Mouse (Mus musculus) heart, postnatal 25 days (tissue): ENCODE data around the gene Zfp558. TPM values are rescaled to one million over a fixed set of nuclear protein-coding genes. Genes with fewer than 3 reads are reported as not detected.
"Not testable (repeated sequence)": the region's sequence is repeated elsewhere in the genome, so short reads cannot be mapped to it uniquely, and the experiment has no call there.

Source experiments
- DNase-seq: peaks from one replicate; pipeline ENCODE4 v3.0.0; 2022; ENCODE audit warnings: low spot score
- intact Hi-C: fragments of 180-260 bp; cut with DNase I; formaldehyde crosslinking; loops from one replicate; pipeline ENCODE4 v1.15.1; 2025
- microRNA-seq: library from miRNA; unstranded; fragments of <30 nt; microRNA quantifications from one replicate; pipeline ENCODE4 v1.2.0, GENCODE M21; 2022
- total RNA-seq, 2 experiments: library from RNA; stranded (reverse); gene quantifications; 2 replicates each; pipeline ENCODE4 v1.2.3; 2021

The Zfp558 gene
- total RNA-seq: 1 to 10 TPM; 1.4 to 1.5 TPM

DNA sequence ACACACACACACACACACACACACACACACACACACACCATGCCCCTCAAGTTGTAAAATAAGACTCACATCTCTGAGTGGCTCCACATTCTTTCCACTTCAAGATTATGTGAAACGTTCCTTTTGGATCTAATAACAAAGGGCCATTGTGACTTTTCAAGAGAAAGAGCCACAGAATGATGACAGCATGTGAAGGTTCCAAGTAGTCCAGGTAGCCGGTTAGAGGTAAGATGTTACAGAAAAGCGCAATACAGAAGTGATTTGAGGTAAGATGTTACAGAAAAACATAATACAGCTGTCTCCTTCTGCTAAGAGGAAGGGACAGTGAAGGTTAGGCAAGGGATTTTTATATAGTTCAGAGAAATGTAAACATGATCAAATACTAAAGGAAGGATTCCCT is at the start of gene Zfp558, which contains the start of gene Mbd3l1:
Zfp558 (minus strand) TSS at position 101 of the 400 bp plus-strand sequence.
Mbd3l1 (plus strand) TSS at position 192 of the 400 bp plus-strand sequence.
- no peak for DNase-seq
- intact Hi-C loops: no loop called here

GRCm38 (mm10) chr9:18508098-18508497 is 30.0 kb upstream of the Zfp558 start:
- no peak for DNase-seq
- intact Hi-C loops: no loop called here

DNA sequence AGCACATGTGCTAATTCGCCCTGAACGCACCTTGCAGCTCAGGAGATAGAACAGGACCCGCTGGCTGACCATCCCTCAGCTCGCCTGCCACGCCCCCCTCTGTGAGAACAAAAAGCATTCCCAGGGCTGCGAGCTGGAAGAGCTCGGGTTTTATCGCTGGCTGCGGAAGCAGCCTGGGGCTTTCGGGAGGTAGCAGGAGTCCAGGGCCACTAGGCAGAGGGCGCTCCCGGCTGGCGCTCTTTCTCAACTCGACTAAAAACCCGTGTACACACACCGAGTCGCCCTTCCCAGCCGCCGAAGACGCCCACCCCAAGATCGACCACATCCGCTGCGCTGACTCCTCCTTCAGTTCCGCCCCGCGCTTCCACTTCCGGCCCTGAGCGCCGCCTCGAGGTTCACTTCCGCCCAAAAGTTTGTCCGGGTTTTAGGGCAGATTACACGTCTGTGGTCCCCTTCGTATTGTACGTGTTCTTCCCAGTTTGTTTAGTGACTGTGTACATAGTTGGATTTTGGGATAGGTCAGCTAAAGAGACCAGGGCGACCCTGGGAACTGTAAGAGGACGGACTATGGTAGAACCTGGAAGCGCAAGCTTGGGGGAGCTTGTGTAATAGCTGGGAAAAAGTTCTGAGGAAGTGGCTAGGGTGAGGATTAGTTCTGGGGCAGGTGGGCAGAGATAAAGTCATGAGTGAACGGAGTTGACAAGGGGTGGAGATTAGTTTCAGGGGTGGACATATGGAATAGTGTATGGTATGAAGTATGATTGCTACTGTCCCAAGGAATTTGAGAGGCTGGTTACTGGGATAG is 4.5 kb downstream of the Zfp558 start:
- DNase-seq: peak; percentile 49
- intact Hi-C loops: loop anchor here (5.0 kb wide), 1 partner anchor 181 kb away; the partner anchor contains the start of gene Chordc1

DNA sequence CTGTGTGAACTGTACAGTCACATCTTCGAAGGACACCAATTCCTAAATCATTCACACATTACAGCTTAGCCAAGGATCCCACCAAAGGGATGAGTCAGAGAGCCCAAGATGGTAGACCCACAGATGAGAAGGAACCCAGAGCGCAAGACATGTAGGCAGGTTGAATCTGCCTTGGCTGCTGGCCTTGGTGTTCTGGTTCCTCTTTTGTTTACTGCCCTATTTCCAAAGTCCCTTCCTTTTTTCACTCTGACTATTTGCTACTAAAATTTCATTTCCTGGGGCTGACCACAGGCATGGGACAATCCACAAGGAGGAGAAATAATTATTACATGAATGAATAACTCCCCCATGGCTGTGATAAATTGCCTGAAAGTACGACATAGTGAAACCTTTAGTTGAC is 10.1 kb downstream of the Zfp558 start:
- DNase-seq: no peak
- intact Hi-C loops: no loop called here

GRCm38 (mm10) chr9:18467350-18467749 is 10.7 kb downstream of the Zfp558 start:
- no peak for DNase-seq
- intact Hi-C loops: no loop called here

DNA sequence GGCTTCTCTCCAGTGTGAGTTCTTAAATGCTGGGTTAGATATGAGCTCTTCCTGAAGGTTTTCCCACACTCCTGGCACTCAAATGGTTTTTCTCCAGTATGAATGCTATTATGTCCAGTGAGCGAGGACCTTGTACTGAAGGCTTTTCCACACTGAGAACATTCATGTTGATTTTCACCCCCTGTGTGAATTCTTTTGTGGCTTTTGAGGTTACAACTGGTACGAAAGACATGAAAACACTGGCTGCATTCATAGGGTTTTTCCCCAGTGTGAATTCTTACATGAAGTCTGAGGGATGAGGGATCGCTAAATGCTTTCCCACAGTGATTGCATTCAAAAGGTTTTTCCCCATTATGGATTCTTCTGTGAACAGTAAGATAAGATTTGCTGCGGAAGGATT is 21.5 kb downstream of the Zfp558 start:
- no peak for DNase-seq
- intact Hi-C loops: no loop called here

DNA sequence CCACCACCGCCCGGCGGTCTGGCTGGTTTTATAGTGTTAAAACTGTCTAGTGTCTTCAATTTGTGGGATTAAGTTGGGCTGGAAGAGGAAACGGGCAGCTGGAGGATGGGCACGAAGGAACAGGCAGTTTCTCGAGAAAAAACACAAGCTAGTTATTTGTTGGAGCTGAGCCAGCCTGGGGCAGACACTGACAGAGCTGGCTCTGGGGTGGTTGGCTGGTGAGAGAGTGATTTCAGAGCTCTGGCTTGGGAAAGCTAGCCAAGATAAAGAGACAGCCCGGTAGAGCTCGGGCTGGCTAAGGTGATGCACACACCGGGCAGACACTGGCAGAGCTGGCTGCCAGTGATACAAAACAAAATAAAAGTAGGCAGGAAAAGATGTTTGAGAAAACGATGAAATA is 46.4 kb downstream of the Zfp558 start:
- DNase-seq: no peak
- intact Hi-C loops: no loop called here

- intact Hi-C loops: no loop called here
- no peak for DNase-seq
Measured at GRCm38 (mm10) chr9:18430354-18430753, 47.7 kb downstream of the Zfp558 start, which contains the start of gene Mbd3l2. Gene Mbd3l2, plus strand, starts transcription at chr9:18430654.

GRCm38 (mm10) chr9:18412371-18412770 is 65.7 kb downstream of the Zfp558 start:
- DNase-seq, intact Hi-C loops: not testable (repeated sequence)

Small RNA genes within 50 kb of the gene (microRNA-seq; reads per million reads assigned to microRNA genes)
- gene Gm22854: not detected

Other genes with a start within 250 kb of the Zfp558 start
- gene Chordc1, start 186.1 kb downstream of the Zfp558 start, total RNA-seq: 10 to 100 TPM; 50.7 to 63.0 TPM
- gene Naalad2, start 75.3 kb downstream of the Zfp558 start, total RNA-seq: 10 to 100 TPM in 1 of 2 experiments, 1 to 10 TPM in 1; 9.1 to 10.5 TPM
- gene Ubtfl1, start 73.8 kb downstream of the Zfp558 start, total RNA-seq: not detected
- gene Mbd3l2, start 47.6 kb downstream of the Zfp558 start, total RNA-seq: not detected
- not detected for gene Mbd3l1, start 91 bp upstream of the Zfp558 start, total RNA-seq
- gene Muc16, start 196.3 kb upstream of the Zfp558 start, total RNA-seq: 1 to 10 TPM; 6.2 to 8.1 TPM